Comparison of ENCODE assay signal across 10 mouse cellular contexts in genomic region chr5:128810006-128810405, GRCm38 (mm10).
DNase-seq lines count a peak whose midpoint lies in the region; ATAC-seq and TF ChIP-seq lines count a peak whose summit lies in the region.
"Had no signal": no experiment of that assay in that cellular context is flagged by ENCODE, and none has a peak within 500 bp of the region (broad histone marks: within the 10 kb centered on the region; RNA-seq: fewer than 3 reads in every experiment).

No protein-coding gene starts in this region.

- WGBS in midbrain, embryonic 12.5 days: 61% methylated on average over 12 of the region's 12 CpGs
- 47% methylated on average over 12 of the region's 12 CpGs for WGBS in midbrain, embryonic 13.5 days
- 37% methylated on average over 12 of the region's 12 CpGs for WGBS in hindbrain, embryonic 15.5 days
- WGBS in intestine, postnatal 0 days: 60% methylated on average over 12 of the region's 12 CpGs
- WGBS in intestine, embryonic 15.5 days: 56% methylated on average over 12 of the region's 12 CpGs

- peak; percentile 48 for DNase-seq in left cerebral cortex, postnatal 4 days
- DNase-seq in telencephalon, adult 2 months (ENCODE audit: low read depth, low spot score): peak; percentile 94
- no peak for DNase-seq in heart, postnatal 25 days (ENCODE audit: low spot score)

- peaks cover 23% of the 10 kb centered on the region for H3K4me1 ChIP-seq in midbrain, embryonic 12.5 days
- peaks cover 32% of the 10 kb centered on the region for H3K4me1 ChIP-seq in midbrain, embryonic 13.5 days (replicated peaks)
- peaks cover 58% of the 10 kb centered on the region for H3K4me1 ChIP-seq in hindbrain, embryonic 15.5 days (replicated peaks)
- no peaks in the 10 kb centered on the region for H3K4me1 ChIP-seq in intestine, postnatal 0 days (replicated peaks; ENCODE audit: control insufficient read depth, insufficient read depth, low read length)
- no peaks in the 10 kb centered on the region for H3K4me1 ChIP-seq in intestine, embryonic 15.5 days (replicated peaks)

- peak overlapping the region; percentile 46 for H3K27ac ChIP-seq in midbrain, embryonic 12.5 days (replicated peaks)
- H3K27ac ChIP-seq in midbrain, embryonic 13.5 days: no peak overlapping the region
- peak overlapping the region; percentile 60 for H3K27ac ChIP-seq in hindbrain, embryonic 15.5 days (replicated peaks)
- no peak overlapping the region for H3K27ac ChIP-seq in intestine, postnatal 0 days (ENCODE audit: low read depth, low read length)
- no peak overlapping the region for H3K27ac ChIP-seq in intestine, embryonic 15.5 days

- H3K9me3 ChIP-seq in midbrain, embryonic 12.5 days: no peaks in the 10 kb centered on the region
- no peaks in the 10 kb centered on the region for H3K9me3 ChIP-seq in midbrain, embryonic 13.5 days
- no peaks in the 10 kb centered on the region for H3K9me3 ChIP-seq in hindbrain, embryonic 15.5 days
- no peaks in the 10 kb centered on the region for H3K9me3 ChIP-seq in intestine, postnatal 0 days (ENCODE audit: control insufficient read depth)
- no peaks in the 10 kb centered on the region for H3K9me3 ChIP-seq in intestine, embryonic 15.5 days

- no peak for TF ChIP-seq CTCF in intestine, postnatal 0 days (IDR thresholded peaks at IDR 0.05; ENCODE audit: low read depth)

- H3K27me3 ChIP-seq in midbrain, embryonic 12.5 days: no peaks in the 10 kb centered on the region
- H3K27me3 ChIP-seq in midbrain, embryonic 13.5 days: 0 out of 2 replicates have a peak, but pooled peaks cover 3% of the 10 kb centered on the region
- no peaks in the 10 kb centered on the region for H3K27me3 ChIP-seq in hindbrain, embryonic 15.5 days
- H3K27me3 ChIP-seq in intestine, postnatal 0 days (replicated peaks; ENCODE audit: control insufficient read depth, insufficient read depth, low read length): no peaks in the 10 kb centered on the region
- H3K27me3 ChIP-seq in intestine, embryonic 15.5 days (replicated peaks): no peaks in the 10 kb centered on the region

- intact Hi-C loops in left cerebral cortex, postnatal 4 days (cut with DNase I): loop anchor here (5.0 kb wide), 1 partner anchor 142 kb away; the partner anchor contains the start of gene Rimbp2
- intact Hi-C loops in heart, postnatal 25 days (cut with DNase I): no loop called here

- no peaks in the 10 kb centered on the region for H3K36me3 ChIP-seq in midbrain, embryonic 12.5 days
- H3K36me3 ChIP-seq in midbrain, embryonic 13.5 days: no peaks in the 10 kb centered on the region
- no peaks in the 10 kb centered on the region for H3K36me3 ChIP-seq in hindbrain, embryonic 15.5 days
- no peaks in the 10 kb centered on the region for H3K36me3 ChIP-seq in intestine, postnatal 0 days (ENCODE audit: control insufficient read depth, insufficient read depth)
- H3K36me3 ChIP-seq in intestine, embryonic 15.5 days: no peaks in the 10 kb centered on the region
- H3K36me3 ChIP-seq: G1E had no signal

- H3K4me2 ChIP-seq in midbrain, embryonic 12.5 days (replicated peaks): no peak overlapping the region
- H3K4me2 ChIP-seq in midbrain, embryonic 13.5 days (replicated peaks): no peak overlapping the region
- no peak overlapping the region for H3K4me2 ChIP-seq in hindbrain, embryonic 15.5 days
- H3K4me2 ChIP-seq in intestine, postnatal 0 days (replicated peaks; ENCODE audit: low read depth): no peak overlapping the region
- no peak overlapping the region for H3K4me2 ChIP-seq in intestine, embryonic 15.5 days (replicated peaks)

- no peak overlapping the region for H3K9ac ChIP-seq in midbrain, embryonic 12.5 days (replicated peaks)
- no peak overlapping the region for H3K9ac ChIP-seq in midbrain, embryonic 13.5 days (replicated peaks)
- no peak overlapping the region for H3K9ac ChIP-seq in hindbrain, embryonic 15.5 days
- no peak overlapping the region for H3K9ac ChIP-seq in intestine, postnatal 0 days (ENCODE audit: low read depth, low read length)
- H3K9ac ChIP-seq in intestine, embryonic 15.5 days: no peak overlapping the region

- no peak for ATAC-seq in midbrain, embryonic 12.5 days (ENCODE audit: low FRiP score, low read depth)
- no peak for ATAC-seq in midbrain, embryonic 13.5 days
- no peak for ATAC-seq in hindbrain, embryonic 15.5 days (ENCODE audit: low FRiP score, low read depth)
- no peak for ATAC-seq in intestine, postnatal 0 days
- no peak for ATAC-seq in intestine, embryonic 15.5 days
- ATAC-seq: lung, postnatal 0 days had no signal

- no peak overlapping the region for H3K4me3 ChIP-seq in midbrain, embryonic 12.5 days
- H3K4me3 ChIP-seq in midbrain, embryonic 13.5 days (replicated peaks): no peak overlapping the region
- no peak overlapping the region for H3K4me3 ChIP-seq in hindbrain, embryonic 15.5 days
- no peak overlapping the region for H3K4me3 ChIP-seq in intestine, postnatal 0 days (ENCODE audit: low read depth, low read length)
- H3K4me3 ChIP-seq in intestine, embryonic 15.5 days (replicated peaks): no peak overlapping the region

Comparison
In these comparisons a context has a peak if more than half of its experiments do, and no peak if none do; other contexts are left out.
1. H3K27ac ChIP-seq: peak in midbrain, embryonic 12.5 days (single experiment) and hindbrain, embryonic 15.5 days (single experiment); none in midbrain, embryonic 13.5 days (single experiment), intestine, postnatal 0 days (single experiment) and intestine, embryonic 15.5 days (single experiment).